Mouse (Mus musculus) embryonic facial prominence, embryonic 12.5 days (tissue): Measurements from ENCODE around the gene Hmces. TPM values are rescaled to one million over a fixed set of nuclear protein-coding genes. Genes with fewer than 3 reads are reported as not detected.

ENCODE experiments used
- ATAC-seq: fragments of 200-750 bp; cut with Nextera tagmentation; 2 replicates; pipeline ENCODE4 v1.8.0; 2017; ENCODE audit not compliant: insufficient number of reproducible peaks, insufficient read depth, low FRiP score, low TSS enrichment
- H3K27ac ChIP-seq: fragments of 300-500 bp; sonication (generic); 2 replicates; pipeline ENCODE4 v1.5.1; 2016; ENCODE audit warnings: mild to moderate bottlenecking
- H3K27me3 ChIP-seq: fragments of 300-500 bp; sonication (generic); 2 replicates; pipeline ENCODE4 v1.6.1; 2016; ENCODE audit warnings: mild to moderate bottlenecking, moderate library complexity
- H3K36me3 ChIP-seq: fragments of 300-500 bp; sonication (generic); 2 replicates; pipeline ENCODE4 v1.6.1; 2016; ENCODE audit warnings: mild to moderate bottlenecking
- H3K4me1 ChIP-seq: fragments of 300-500 bp; sonication (generic); 2 replicates; pipeline ENCODE4 v1.6.1; 2016
- H3K4me2 ChIP-seq: fragments of 300-500 bp; sonication (generic); replicated peaks from 2 replicates; pipeline ENCODE4 v1.6.1; 2016; ENCODE audit warnings: mild to moderate bottlenecking, moderate library complexity
- H3K4me3 ChIP-seq: fragments of 300-500 bp; sonication (generic); 2 replicates; pipeline ENCODE4 v1.5.1; 2016; ENCODE audit warnings: mild to moderate bottlenecking
- H3K9ac ChIP-seq: fragments of 300-500 bp; sonication (generic); 2 replicates; pipeline ENCODE4 v1.6.1; 2016; ENCODE audit warnings: mild to moderate bottlenecking, moderate library complexity
- H3K9me3 ChIP-seq: fragments of 300-500 bp; sonication (generic); 2 replicates; pipeline ENCODE4 v1.6.1; 2016; ENCODE audit warnings: mild to moderate bottlenecking, moderate library complexity
- WGBS: fragments of 180-500 bp; shearing (Covaris S2); methylation state at CpG from one replicate; pipeline ENCODE4 v1.1.7; 2016; 5-methylcytosine and 5-hydroxymethylcytosine counted together
- polyA plus RNA-seq: library from polyadenylated mRNA; unstranded; fragments of >200 nt; fragmentation: Nextera tagmentation; extraction: Ambion mirVana; gene quantifications from 2 replicates; pipeline ENCODE4 v1.2.1, GENCODE M21; 2016

Hmces gene
- polyA plus RNA-seq = 63.4 and 63.5 TPM in 2 replicates

DNA sequence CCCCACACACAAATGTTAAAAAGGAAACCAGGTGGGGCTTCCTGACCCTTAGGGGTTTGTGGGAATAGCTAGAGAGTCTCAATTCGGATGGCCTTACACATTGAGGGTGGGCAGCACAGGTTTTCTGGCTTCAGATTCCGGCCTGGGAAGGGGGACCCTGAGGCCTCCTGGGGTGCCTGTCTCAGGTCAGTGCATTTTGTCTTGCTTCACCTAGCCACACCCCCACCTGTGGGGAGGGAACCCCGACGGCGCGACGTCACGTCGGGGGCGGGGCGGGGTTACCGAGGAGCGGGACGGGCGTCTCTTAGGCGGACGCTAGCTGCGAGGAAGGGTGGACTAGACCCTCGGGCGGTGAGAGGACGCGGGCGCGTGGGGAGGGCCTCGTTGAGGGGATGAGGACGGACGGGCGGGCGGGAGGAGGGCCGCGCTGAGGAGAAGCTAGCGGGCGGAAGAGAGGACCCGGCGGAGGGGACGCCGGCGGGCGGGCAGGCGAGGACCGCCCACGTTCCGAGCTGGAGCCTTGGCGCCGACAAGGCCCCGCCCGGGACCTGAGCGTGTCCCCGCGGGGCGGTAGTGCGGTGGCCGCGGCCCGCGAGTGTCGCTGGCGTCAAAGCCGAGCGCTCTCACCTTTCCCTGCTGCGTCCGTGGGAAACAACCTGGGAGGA, at the start of gene Hmces:
Gene Hmces, plus strand, starts transcription at position 275 of the 665 bp plus-strand sequence.
- peaks cover 10% of the 10 kb centered on the region for H3K4me1 ChIP-seq
- peak within 1 kb of the TSS; percentile 92 for H3K27ac ChIP-seq
- peak; percentile 83 for ATAC-seq
- WGBS = under 1% methylated on average over 55 of the region's 62 CpGs
- no peaks in the 10 kb centered on the region for H3K27me3 ChIP-seq
- H3K36me3 ChIP-seq = peaks cover 70% of the 10 kb centered on the region
- peak within 1 kb of the TSS; percentile 86 for H3K9ac ChIP-seq
- no peaks in the 10 kb centered on the region for H3K9me3 ChIP-seq
- H3K4me3 ChIP-seq = peak within 1 kb of the TSS; percentile 91
- H3K4me2 ChIP-seq = peak within 1 kb of the TSS; percentile 90

- Histone ChIP-seq H3K4me3 (no peak overlapping the region), H3K4me1 (no peaks in the 10 kb centered on the region), H3K27ac (no peak overlapping the region), H3K4me2 (no peak overlapping the region), H3K36me3 (no peaks in the 10 kb centered on the region), H3K27me3 (no peaks in the 10 kb centered on the region), H3K9me3 (no peaks in the 10 kb centered on the region), H3K9ac (no peak overlapping the region)
- no peak for ATAC-seq
- WGBS = 83% methylated on average over 6 of the region's 6 CpGs
Measured at GRCm38 (mm10) chr6:87866211-87866610, 47.5 kb upstream of the Hmces start.

GRCm38 (mm10) chr6:87867256-87867655, 46.5 kb upstream of the Hmces start:
- Histone ChIP-seq H3K4me1 (no peaks in the 10 kb centered on the region), H3K9me3 (no peaks in the 10 kb centered on the region), H3K9ac (no peak overlapping the region), H3K27ac (no peak overlapping the region), H3K36me3 (no peaks in the 10 kb centered on the region), H3K27me3 (no peaks in the 10 kb centered on the region), H3K4me2 (no peak overlapping the region), H3K4me3 (no peak overlapping the region)
- ATAC-seq = no peak
- 77% methylated on average over 2 of the region's 2 CpGs for WGBS

- Histone ChIP-seq H3K27me3 (no peaks in the 10 kb centered on the region), H3K9ac (no peak overlapping the region), H3K9me3 (no peaks in the 10 kb centered on the region), H3K36me3 (no peaks in the 10 kb centered on the region), H3K4me2 (no peak overlapping the region), H3K4me3 (no peak overlapping the region), H3K4me1 (no peaks in the 10 kb centered on the region), H3K27ac (no peak overlapping the region)
- no peak for ATAC-seq
- 75% methylated on average over 9 of the region's 9 CpGs for WGBS
Measured at GRCm38 (mm10) chr6:87868871-87869506, 44.7 kb upstream of the Hmces start.

GRCm38 (mm10) chr6:87870440-87870839, 43.3 kb upstream of the Hmces start:
- H3K36me3 ChIP-seq = no peaks in the 10 kb centered on the region
- no peak overlapping the region for H3K4me2 ChIP-seq
- no peaks in the 10 kb centered on the region for H3K9me3 ChIP-seq
- no peak for ATAC-seq
- H3K27me3 ChIP-seq = no peaks in the 10 kb centered on the region
- H3K4me1 ChIP-seq = no peaks in the 10 kb centered on the region
- H3K9ac ChIP-seq = no peak overlapping the region
- no peak overlapping the region for H3K27ac ChIP-seq
- H3K4me3 ChIP-seq = no peak overlapping the region
- WGBS = 87% methylated on average over 1 of the region's 1 CpGs

- no peak overlapping the region for H3K4me3 ChIP-seq
- H3K27me3 ChIP-seq = no peaks in the 10 kb centered on the region
- no peaks in the 10 kb centered on the region for H3K4me1 ChIP-seq
- H3K27ac ChIP-seq = no peak overlapping the region
- no peak overlapping the region for H3K4me2 ChIP-seq
- WGBS = 87% methylated on average over 7 of the region's 7 CpGs
- no peaks in the 10 kb centered on the region for H3K9me3 ChIP-seq
- ATAC-seq = no peak
- H3K36me3 ChIP-seq = no peaks in the 10 kb centered on the region
- H3K9ac ChIP-seq = no peak overlapping the region
Measured at GRCm38 (mm10) chr6:87871240-87871639, 42.5 kb upstream of the Hmces start.

DNA sequence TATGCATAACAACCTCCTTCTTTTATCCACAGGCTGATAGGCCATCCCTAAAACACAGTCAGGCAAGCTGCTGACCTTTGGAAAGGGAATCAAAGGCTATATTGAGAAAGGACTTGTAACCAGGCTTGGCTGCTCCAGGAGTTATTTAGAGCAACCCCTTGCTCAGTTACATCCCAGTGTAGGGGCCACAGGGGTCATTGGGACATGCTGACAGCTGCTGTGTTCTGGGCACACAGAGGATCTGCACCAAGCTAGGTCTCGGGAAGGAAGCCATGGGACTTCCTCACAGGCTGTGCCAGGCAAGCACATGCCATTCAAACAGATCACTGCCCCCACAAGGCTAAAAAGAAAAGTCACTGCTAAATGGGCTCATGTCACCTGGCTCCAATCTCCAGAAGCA, 40.6 kb upstream of the Hmces start:
- Histone ChIP-seq H3K27me3 (no peaks in the 10 kb centered on the region), H3K4me1 (no peaks in the 10 kb centered on the region), H3K9me3 (no peaks in the 10 kb centered on the region), H3K4me3 (no peak overlapping the region), H3K27ac (no peak overlapping the region), H3K36me3 (no peaks in the 10 kb centered on the region), H3K9ac (no peak overlapping the region), H3K4me2 (no peak overlapping the region)
- ATAC-seq = no peak
- 26% methylated on average over 1 of the region's 1 CpGs for WGBS

DNA sequence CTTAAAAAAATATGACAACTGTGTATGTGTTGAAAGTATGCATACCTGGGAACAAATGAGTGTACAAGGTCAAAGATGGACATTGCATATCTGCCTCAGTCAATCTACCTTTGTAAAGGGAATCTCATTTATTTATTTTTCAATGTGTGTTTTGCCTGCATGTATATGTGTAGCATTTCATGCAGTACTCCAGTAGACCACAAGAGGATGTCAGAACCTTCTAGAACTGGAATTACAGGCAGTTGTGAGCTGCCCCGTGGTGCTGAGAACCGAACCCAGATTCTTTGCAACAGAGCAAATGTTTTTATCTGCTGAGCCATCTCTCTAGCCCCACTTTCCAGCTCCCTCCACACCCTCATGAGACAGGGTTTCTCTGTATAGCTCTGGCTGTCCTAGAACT, 39.8 kb upstream of the Hmces start:
- H3K4me3 ChIP-seq = no peak overlapping the region
- H3K9me3 ChIP-seq = no peaks in the 10 kb centered on the region
- ATAC-seq = no peak
- 78% methylated on average over 2 of the region's 2 CpGs for WGBS
- H3K4me1 ChIP-seq = no peaks in the 10 kb centered on the region
- H3K36me3 ChIP-seq = no peaks in the 10 kb centered on the region
- H3K9ac ChIP-seq = no peak overlapping the region
- no peak overlapping the region for H3K27ac ChIP-seq
- no peaks in the 10 kb centered on the region for H3K27me3 ChIP-seq
- no peak overlapping the region for H3K4me2 ChIP-seq

- Histone ChIP-seq H3K9me3 (no peaks in the 10 kb centered on the region), H3K4me1 (no peaks in the 10 kb centered on the region), H3K9ac (no peak overlapping the region), H3K4me2 (no peak overlapping the region), H3K36me3 (no peaks in the 10 kb centered on the region), H3K4me3 (no peak overlapping the region), H3K27ac (no peak overlapping the region), H3K27me3 (no peaks in the 10 kb centered on the region)
- ATAC-seq = no peak
- WGBS = 91% methylated on average over 1 of the region's 1 CpGs
Measured at GRCm38 (mm10) chr6:87875083-87875482, 38.7 kb upstream of the Hmces start.

GRCm38 (mm10) chr6:87875562-87875961, 38.2 kb upstream of the Hmces start:
- no peak for ATAC-seq
- Histone ChIP-seq H3K4me3 (no peak overlapping the region), H3K27ac (no peak overlapping the region), H3K9me3 (no peaks in the 10 kb centered on the region), H3K4me1 (no peaks in the 10 kb centered on the region), H3K9ac (no peak overlapping the region), H3K4me2 (no peak overlapping the region), H3K36me3 (no peaks in the 10 kb centered on the region), H3K27me3 (no peaks in the 10 kb centered on the region)
- WGBS = 86% methylated on average over 7 of the region's 7 CpGs

GRCm38 (mm10) chr6:87876068-87876643, 37.6 kb upstream of the Hmces start:
- Histone ChIP-seq H3K9me3 (no peaks in the 10 kb centered on the region), H3K36me3 (no peaks in the 10 kb centered on the region), H3K27me3 (no peaks in the 10 kb centered on the region), H3K4me1 (no peaks in the 10 kb centered on the region), H3K27ac (no peak overlapping the region), H3K9ac (no peak overlapping the region), H3K4me2 (no peak overlapping the region), H3K4me3 (no peak overlapping the region)
- ATAC-seq = no peak
- WGBS = 55% methylated on average over 13 of the region's 13 CpGs

DNA sequence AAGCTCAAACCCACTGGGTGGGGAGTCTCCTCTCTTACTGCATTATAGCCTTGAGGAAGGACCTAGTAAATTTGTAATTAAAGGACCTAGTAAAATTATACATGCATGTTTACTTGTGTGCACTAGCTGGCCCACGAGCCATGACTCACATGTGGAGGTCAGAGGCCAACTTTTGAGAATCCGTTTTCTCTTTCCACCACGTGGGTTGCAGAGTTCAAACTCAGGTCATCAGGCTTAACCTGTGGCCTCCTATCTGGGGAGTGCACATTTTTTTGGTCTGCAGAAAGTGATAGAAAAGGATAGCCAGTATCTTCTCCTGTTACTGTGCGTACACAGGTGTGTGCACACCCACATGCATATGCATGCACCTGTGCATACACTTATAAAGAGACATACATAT, 34.7 kb upstream of the Hmces start:
- Histone ChIP-seq H3K27ac (no peak overlapping the region), H3K9ac (no peak overlapping the region), H3K27me3 (no peaks in the 10 kb centered on the region), H3K4me3 (no peak overlapping the region), H3K4me1 (no peaks in the 10 kb centered on the region), H3K9me3 (no peaks in the 10 kb centered on the region), H3K36me3 (no peaks in the 10 kb centered on the region), H3K4me2 (no peak overlapping the region)
- 26% methylated on average over 4 of the region's 4 CpGs for WGBS
- ATAC-seq = no peak
